Mouse (Mus musculus): ENCODE results near the gene Aldh8a1. TPM values are rescaled to one million over a fixed set of nuclear protein-coding genes. Genes with fewer than 3 reads are reported as not detected.

Gene Aldh8a1
- polyA plus RNA-seq, 1 experiment from 2014 or later: not detected

DNA sequence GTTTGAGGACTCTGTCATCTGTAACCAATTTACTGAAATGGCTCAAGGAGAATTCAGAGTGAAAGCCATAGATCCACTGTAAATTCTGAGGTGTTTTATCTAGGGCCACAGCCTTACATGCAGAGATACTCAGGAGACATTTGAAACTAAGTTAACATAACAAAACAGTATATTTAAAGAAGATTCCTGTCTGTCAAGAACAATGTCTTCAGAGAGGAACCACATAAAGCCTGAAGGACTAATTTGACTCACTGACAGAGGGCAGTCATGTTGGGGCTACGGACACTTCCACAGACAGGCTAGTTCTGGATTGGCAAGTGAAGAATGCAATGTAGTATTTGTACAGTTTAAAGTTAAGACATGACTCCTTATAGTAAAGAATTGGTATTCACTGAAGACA is 62.2 kb downstream of the Aldh8a1 start:
- H3K36me3 ChIP-seq (replicated peaks; ENCODE audit: control insufficient read depth, insufficient read depth, low read depth, low read length): no peaks in the 10 kb centered on the region
- H3K27me3 ChIP-seq (ENCODE audit: control insufficient read depth, insufficient read depth, low read length): no peaks in the 10 kb centered on the region
- no peaks in the 10 kb centered on the region for H3K4me1 ChIP-seq (ENCODE audit: control insufficient read depth, insufficient read depth, low read length)
- 51% methylated on average over 1 of the region's 1 CpGs for WGBS
- ATAC-seq (replicated peaks; ENCODE audit: insufficient number of reproducible peaks, low FRiP score, low TSS enrichment, low read depth) (no peak), DNase-seq (ENCODE audit: low spot score) (no peak)
- H3K4me2 ChIP-seq (ENCODE audit: low read depth, low read length): no peak overlapping the region
- H3K9ac ChIP-seq (replicated peaks; ENCODE audit: low read length): no peak overlapping the region
- H3K4me3 ChIP-seq (ENCODE audit: low read depth, low read length): no peak overlapping the region
- H3K9me3 ChIP-seq (replicated peaks; ENCODE audit: control insufficient read depth, low read length): no peaks in the 10 kb centered on the region
- no peak overlapping the region for H3K27ac ChIP-seq (replicated peaks; ENCODE audit: low read depth, low read length)

DNA sequence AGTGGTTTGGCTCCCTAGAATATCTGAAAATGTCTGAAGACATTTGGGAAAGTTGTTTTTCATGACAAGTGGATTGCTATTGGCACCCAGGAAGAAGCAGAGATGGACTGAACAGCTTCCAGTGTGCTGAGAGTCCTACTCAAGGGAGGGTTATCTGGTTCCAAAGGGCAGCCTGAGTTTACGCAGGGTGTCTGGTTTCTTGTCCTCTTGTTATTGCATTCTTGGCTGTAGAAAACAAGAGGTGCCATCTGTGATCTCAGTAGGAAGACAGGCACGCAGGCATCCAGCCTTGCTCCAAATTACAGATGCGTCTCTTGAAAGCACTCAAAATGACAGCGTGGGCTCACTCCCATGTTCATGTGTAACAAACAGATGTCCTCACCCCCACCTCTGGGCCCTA is 63.9 kb downstream of the Aldh8a1 start:
- no peaks in the 10 kb centered on the region for H3K27me3 ChIP-seq (ENCODE audit: control insufficient read depth, insufficient read depth, low read length)
- H3K27ac ChIP-seq (replicated peaks; ENCODE audit: low read depth, low read length): no peak overlapping the region
- no peaks in the 10 kb centered on the region for H3K4me1 ChIP-seq (ENCODE audit: control insufficient read depth, insufficient read depth, low read length)
- H3K9ac ChIP-seq (replicated peaks; ENCODE audit: low read length): no peak overlapping the region
- H3K4me2 ChIP-seq (ENCODE audit: low read depth, low read length): no peak overlapping the region
- H3K9me3 ChIP-seq (replicated peaks; ENCODE audit: control insufficient read depth, low read length): no peaks in the 10 kb centered on the region
- DNase-seq (ENCODE audit: low spot score) (no peak), ATAC-seq (replicated peaks; ENCODE audit: insufficient number of reproducible peaks, low FRiP score, low TSS enrichment, low read depth) (no peak)
- H3K36me3 ChIP-seq (replicated peaks; ENCODE audit: control insufficient read depth, insufficient read depth, low read depth, low read length): no peaks in the 10 kb centered on the region
- WGBS: 64% methylated on average over 4 of the region's 4 CpGs
- H3K4me3 ChIP-seq (ENCODE audit: low read depth, low read length): no peak overlapping the region

- WGBS: 64% methylated on average over 4 of the region's 4 CpGs
- ATAC-seq (replicated peaks; ENCODE audit: insufficient number of reproducible peaks, low FRiP score, low TSS enrichment, low read depth) (no peak), DNase-seq (ENCODE audit: low spot score) (no peak)
- Histone ChIP-seq H3K9me3 (replicated peaks; ENCODE audit: control insufficient read depth, low read length) (no peaks in the 10 kb centered on the region), H3K36me3 (replicated peaks; ENCODE audit: control insufficient read depth, insufficient read depth, low read depth, low read length) (no peaks in the 10 kb centered on the region), H3K27me3 (ENCODE audit: control insufficient read depth, insufficient read depth, low read length) (no peaks in the 10 kb centered on the region), H3K27ac (replicated peaks; ENCODE audit: low read depth, low read length) (no peak overlapping the region), H3K4me3 (ENCODE audit: low read depth, low read length) (no peak overlapping the region), H3K4me2 (ENCODE audit: low read depth, low read length) (no peak overlapping the region), H3K9ac (replicated peaks; ENCODE audit: low read length) (no peak overlapping the region), H3K4me1 (ENCODE audit: control insufficient read depth, insufficient read depth, low read length) (no peaks in the 10 kb centered on the region)
Observed at GRCm38 (mm10) chr10:21441690-21442089, 64.6 kb downstream of the Aldh8a1 start.

GRCm38 (mm10) chr10:21443646-21444324 is 66.7 kb downstream of the Aldh8a1 start:
- H3K4me3 ChIP-seq (ENCODE audit: low read depth, low read length): no peak overlapping the region

DNA sequence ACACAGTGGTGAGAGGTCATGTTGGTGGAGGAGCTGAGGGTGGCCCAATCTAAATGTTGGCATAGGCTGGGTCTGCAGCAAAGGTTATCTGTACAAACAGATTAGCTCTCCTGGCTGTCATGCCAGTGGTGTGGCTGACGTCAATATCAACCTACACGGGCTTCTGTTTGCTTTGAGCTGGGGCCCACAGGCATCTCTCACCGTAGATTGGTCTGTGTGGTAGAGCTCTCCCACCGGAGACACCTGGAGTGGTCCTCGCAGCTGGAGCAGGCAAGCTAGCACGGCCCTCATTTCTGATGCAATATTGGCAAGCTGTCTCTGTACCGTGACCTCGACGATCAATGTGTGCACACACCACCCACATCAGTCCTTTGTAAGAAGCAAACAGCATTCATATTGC is 67.3 kb downstream of the Aldh8a1 start:
- ATAC-seq (replicated peaks; ENCODE audit: insufficient number of reproducible peaks, low FRiP score, low TSS enrichment, low read depth): no peak
- Histone ChIP-seq H3K9ac (replicated peaks; ENCODE audit: low read length) (no peak overlapping the region), H3K4me1 (ENCODE audit: control insufficient read depth, insufficient read depth, low read length) (no peaks in the 10 kb centered on the region), H3K27ac (replicated peaks; ENCODE audit: low read depth, low read length) (no peak overlapping the region), H3K36me3 (replicated peaks; ENCODE audit: control insufficient read depth, insufficient read depth, low read depth, low read length) (no peaks in the 10 kb centered on the region), H3K4me2 (ENCODE audit: low read depth, low read length) (no peak overlapping the region), H3K27me3 (ENCODE audit: control insufficient read depth, insufficient read depth, low read length) (no peaks in the 10 kb centered on the region), H3K4me3 (ENCODE audit: low read depth, low read length) (no peak overlapping the region), H3K9me3 (replicated peaks; ENCODE audit: control insufficient read depth, low read length) (no peaks in the 10 kb centered on the region)
- no peak for DNase-seq (ENCODE audit: low spot score)
- 82% methylated on average over 9 of the region's 9 CpGs for WGBS

More at GRCm38 (mm10) chr10:21443646-21444324, 66.7 kb downstream of the Aldh8a1 start:
- no peak overlapping the region for H3K27ac ChIP-seq (replicated peaks; ENCODE audit: low read depth, low read length)
- H3K36me3 ChIP-seq (replicated peaks; ENCODE audit: control insufficient read depth, insufficient read depth, low read depth, low read length): no peaks in the 10 kb centered on the region
- no peak overlapping the region for H3K9ac ChIP-seq (replicated peaks; ENCODE audit: low read length)
- no peak overlapping the region for H3K4me2 ChIP-seq (ENCODE audit: low read depth, low read length)
- DNase-seq (ENCODE audit: low spot score): no peak
- H3K27me3 ChIP-seq (ENCODE audit: control insufficient read depth, insufficient read depth, low read length): no peaks in the 10 kb centered on the region
- WGBS: 46% methylated on average over 8 of the region's 8 CpGs
- no peak for ATAC-seq (replicated peaks; ENCODE audit: insufficient number of reproducible peaks, low FRiP score, low TSS enrichment, low read depth)
- H3K4me1 ChIP-seq (ENCODE audit: control insufficient read depth, insufficient read depth, low read length): no peaks in the 10 kb centered on the region
- no peaks in the 10 kb centered on the region for H3K9me3 ChIP-seq (replicated peaks; ENCODE audit: control insufficient read depth, low read length)

Other genes with a start within 250 kb of the Aldh8a1 start
- 7.1 and 8.8 TPM in 2 replicates for gene Myb, start 216.3 kb upstream of the Aldh8a1 start, polyA plus RNA-seq (2014; fragmentation: Nextera tagmentation; extraction: Ambion mirVana)
- 124 and 134 TPM in 2 replicates for gene Hbs1l, start 81.3 kb upstream of the Aldh8a1 start, polyA plus RNA-seq (2014; fragmentation: Nextera tagmentation; extraction: Ambion mirVana)
- not detected in 2 replicates for gene 1700020N01Rik, start 215.9 kb downstream of the Aldh8a1 start, polyA plus RNA-seq (2014; fragmentation: Nextera tagmentation; extraction: Ambion mirVana)